Mouse (Mus musculus) intestine, embryonic 15.5 days (tissue): Measurements from ENCODE around the gene C030005K15Rik. TPM values are rescaled to one million over a fixed set of nuclear protein-coding genes. Genes with fewer than 3 reads are reported as not detected.
"Not testable (repeated sequence)": the region's sequence is repeated elsewhere in the genome, so short reads cannot be mapped to it uniquely, and the experiment has no call there.

Experiments used
- ATAC-seq: fragments of 200-750 bp; cut with Nextera tagmentation; 2 replicates; pipeline ENCODE4 v1.8.0; 2017; ENCODE audit warnings: moderate TSS enrichment, moderate library complexity
- H3K27ac ChIP-seq: fragments of 300-500 bp; sonication (generic); 2 replicates; pipeline ENCODE4 v1.5.1; 2015; ENCODE audit warnings: mild to moderate bottlenecking, inconsistent platforms
- H3K27me3 ChIP-seq: fragments of 300-500 bp; sonication (generic); replicated peaks from 2 replicates; pipeline ENCODE4 v1.6.1; 2015; ENCODE audit warnings: inconsistent platforms
- H3K36me3 ChIP-seq: fragments of 300-500 bp; sonication (generic); 2 replicates; pipeline ENCODE4 v1.6.1; 2015; ENCODE audit warnings: inconsistent platforms
- H3K4me1 ChIP-seq: fragments of 300-500 bp; sonication (generic); replicated peaks from 2 replicates; pipeline ENCODE4 v1.6.1; 2015; ENCODE audit warnings: inconsistent platforms
- H3K4me2 ChIP-seq: fragments of 300-500 bp; sonication (generic); replicated peaks from 2 replicates; pipeline ENCODE4 v1.6.1; 2015; ENCODE audit warnings: mild to moderate bottlenecking, inconsistent platforms
- H3K4me3 ChIP-seq: fragments of 300-500 bp; sonication (generic); replicated peaks from 2 replicates; pipeline ENCODE4 v1.5.1; 2015; ENCODE audit warnings: inconsistent platforms
- H3K9ac ChIP-seq: fragments of 300-500 bp; sonication (generic); 2 replicates; pipeline ENCODE4 v1.6.1; 2015; ENCODE audit warnings: inconsistent platforms
- H3K9me3 ChIP-seq: fragments of 300-500 bp; sonication (generic); 2 replicates; pipeline ENCODE4 v1.6.1; 2016; ENCODE audit warnings: inconsistent platforms
- WGBS: fragments of 180-500 bp; shearing (Covaris S2); methylation state at CpG from one replicate; pipeline ENCODE4 v1.1.7; 2015; 5-methylcytosine and 5-hydroxymethylcytosine counted together
- polyA plus RNA-seq: library from polyadenylated mRNA; unstranded; fragments of >200 nt; fragmentation: Nextera tagmentation; extraction: Ambion mirVana; gene quantifications from 2 replicates; pipeline ENCODE4 v1.2.1, GENCODE M21; 2015

C030005K15Rik gene
- not detected in 2 replicates for polyA plus RNA-seq

- not testable (repeated sequence) for H3K9me3 ChIP-seq, H3K27ac ChIP-seq, H3K4me3 ChIP-seq, H3K4me2 ChIP-seq, H3K4me1 ChIP-seq, ATAC-seq, H3K36me3 ChIP-seq, H3K27me3 ChIP-seq, H3K9ac ChIP-seq
Observed at GRCm38 (mm10) chr10:97726655-97727054, at the start of gene C030005K15Rik. Gene C030005K15Rik, minus strand, starts transcription at chr10:97726755.

GRCm38 (mm10) chr10:97768171-97768749 lies 41.7 kb upstream of the C030005K15Rik start:
- Histone ChIP-seq H3K4me3 (no peak overlapping the region), H3K9me3 (no peaks in the 10 kb centered on the region), H3K9ac (no peak overlapping the region), H3K4me2 (no peak overlapping the region), H3K36me3 (no peaks in the 10 kb centered on the region), H3K4me1 (no peaks in the 10 kb centered on the region), H3K27ac (no peak overlapping the region), H3K27me3 (no peaks in the 10 kb centered on the region)
- 64% methylated on average over 5 of the region's 5 CpGs for WGBS
- ATAC-seq = no peak

- no peaks in the 10 kb centered on the region for H3K4me1 ChIP-seq
- H3K4me2 ChIP-seq = no peak overlapping the region
- WGBS = 78% methylated on average over 4 of the region's 4 CpGs
- no peak overlapping the region for H3K9ac ChIP-seq
- no peaks in the 10 kb centered on the region for H3K9me3 ChIP-seq
- H3K36me3 ChIP-seq = no peaks in the 10 kb centered on the region
- no peaks in the 10 kb centered on the region for H3K27me3 ChIP-seq
- ATAC-seq = no peak
- H3K27ac ChIP-seq = no peak overlapping the region
- H3K4me3 ChIP-seq = no peak overlapping the region
Observed at GRCm38 (mm10) chr10:97753821-97754220, 27.3 kb upstream of the C030005K15Rik start.

GRCm38 (mm10) chr10:97747231-97747630 lies 20.7 kb upstream of the C030005K15Rik start:
- no peak for ATAC-seq
- H3K27me3 ChIP-seq = no peaks in the 10 kb centered on the region
- no peak overlapping the region for H3K4me3 ChIP-seq
- H3K9me3 ChIP-seq = no peaks in the 10 kb centered on the region
- H3K4me1 ChIP-seq = no peaks in the 10 kb centered on the region
- no peak overlapping the region for H3K27ac ChIP-seq
- H3K4me2 ChIP-seq = no peak overlapping the region
- H3K9ac ChIP-seq = no peak overlapping the region
- WGBS = 81% methylated on average over 3 of the region's 3 CpGs
- H3K36me3 ChIP-seq = no peaks in the 10 kb centered on the region

GRCm38 (mm10) chr10:97725929-97726328 lies 626 bp downstream of the C030005K15Rik start:
- no peak overlapping the region for H3K27ac ChIP-seq
- no peak for ATAC-seq
- H3K4me3 ChIP-seq = no peak overlapping the region
- H3K4me1 ChIP-seq = no peaks in the 10 kb centered on the region
- H3K4me2 ChIP-seq = no peak overlapping the region
- 28% methylated on average over 1 of the region's 1 CpGs for WGBS
- H3K27me3 ChIP-seq = no peaks in the 10 kb centered on the region
- H3K9ac ChIP-seq = no peak overlapping the region
- no peaks in the 10 kb centered on the region for H3K36me3 ChIP-seq
- H3K9me3 ChIP-seq = no peaks in the 10 kb centered on the region

GRCm38 (mm10) chr10:97722709-97723108 lies 3.8 kb downstream of the C030005K15Rik start:
- no peak overlapping the region for H3K9ac ChIP-seq
- H3K27ac ChIP-seq = no peak overlapping the region
- ATAC-seq = no peak
- H3K9me3 ChIP-seq = no peaks in the 10 kb centered on the region
- no peaks in the 10 kb centered on the region for H3K36me3 ChIP-seq
- WGBS = 96% methylated on average over 9 of the region's 9 CpGs
- no peaks in the 10 kb centered on the region for H3K4me1 ChIP-seq
- H3K4me2 ChIP-seq = no peak overlapping the region
- no peak overlapping the region for H3K4me3 ChIP-seq
- no peaks in the 10 kb centered on the region for H3K27me3 ChIP-seq

- no peaks in the 10 kb centered on the region for H3K27me3 ChIP-seq
- H3K4me2 ChIP-seq = no peak overlapping the region
- no peaks in the 10 kb centered on the region for H3K36me3 ChIP-seq
- no peak overlapping the region for H3K4me3 ChIP-seq
- 57% methylated on average over 1 of the region's 1 CpGs for WGBS
- ATAC-seq = no peak
- H3K9ac ChIP-seq = no peak overlapping the region
- no peaks in the 10 kb centered on the region for H3K4me1 ChIP-seq
- H3K27ac ChIP-seq = no peak overlapping the region
- H3K9me3 ChIP-seq = no peaks in the 10 kb centered on the region
Observed at GRCm38 (mm10) chr10:97720625-97721024, 5.9 kb downstream of the C030005K15Rik start.

- 69% methylated on average over 2 of the region's 2 CpGs for WGBS
- H3K36me3 ChIP-seq = no peaks in the 10 kb centered on the region
- no peaks in the 10 kb centered on the region for H3K27me3 ChIP-seq
- no peak overlapping the region for H3K9ac ChIP-seq
- no peak overlapping the region for H3K27ac ChIP-seq
- ATAC-seq = no peak
- H3K4me3 ChIP-seq = no peak overlapping the region
- no peaks in the 10 kb centered on the region for H3K9me3 ChIP-seq
- no peaks in the 10 kb centered on the region for H3K4me1 ChIP-seq
- H3K4me2 ChIP-seq = no peak overlapping the region
Observed at GRCm38 (mm10) chr10:97718021-97718420, 8.5 kb downstream of the C030005K15Rik start.

GRCm38 (mm10) chr10:97717233-97717632 lies 9.3 kb downstream of the C030005K15Rik start:
- Histone ChIP-seq H3K27me3 (no peaks in the 10 kb centered on the region), H3K27ac (no peak overlapping the region), H3K36me3 (no peaks in the 10 kb centered on the region), H3K9me3 (no peaks in the 10 kb centered on the region), H3K4me3 (no peak overlapping the region), H3K9ac (no peak overlapping the region), H3K4me1 (no peaks in the 10 kb centered on the region), H3K4me2 (no peak overlapping the region)
- ATAC-seq = no peak
- 79% methylated on average over 1 of the region's 1 CpGs for WGBS

GRCm38 (mm10) chr10:97715289-97715906 lies 11.2 kb downstream of the C030005K15Rik start:
- WGBS = 70% methylated on average over 3 of the region's 3 CpGs
- ATAC-seq = peak; percentile 75; the same call in 1 of the 2 replicates
- no peaks in the 10 kb centered on the region for H3K9me3 ChIP-seq

GRCm38 (mm10) chr10:97714584-97714983 lies 12.0 kb downstream of the C030005K15Rik start:
- H3K4me1 ChIP-seq = no peaks in the 10 kb centered on the region
- H3K4me2 ChIP-seq = no peak overlapping the region
- WGBS = 76% methylated on average over 4 of the region's 4 CpGs
- no peaks in the 10 kb centered on the region for H3K36me3 ChIP-seq
- H3K9ac ChIP-seq = no peak overlapping the region
- no peak overlapping the region for H3K4me3 ChIP-seq
- no peaks in the 10 kb centered on the region for H3K9me3 ChIP-seq
- H3K27me3 ChIP-seq = no peaks in the 10 kb centered on the region
- H3K27ac ChIP-seq = no peak overlapping the region
- no peak for ATAC-seq

More at GRCm38 (mm10) chr10:97715289-97715906, 11.2 kb downstream of the C030005K15Rik start:
- H3K27me3 ChIP-seq = no peaks in the 10 kb centered on the region
- no peak overlapping the region for H3K27ac ChIP-seq
- no peaks in the 10 kb centered on the region for H3K36me3 ChIP-seq
- H3K4me2 ChIP-seq = no peak overlapping the region
- no peak overlapping the region for H3K4me3 ChIP-seq
- no peaks in the 10 kb centered on the region for H3K4me1 ChIP-seq
- no peak overlapping the region for H3K9ac ChIP-seq

- H3K27me3 ChIP-seq = no peaks in the 10 kb centered on the region
- no peak overlapping the region for H3K4me2 ChIP-seq
- no peak overlapping the region for H3K27ac ChIP-seq
- H3K4me3 ChIP-seq = no peak overlapping the region
- peak; percentile 45; the same call in 1 of the 2 replicates for ATAC-seq
- WGBS = 3% methylated on average over 5 of the region's 5 CpGs
- no peaks in the 10 kb centered on the region for H3K36me3 ChIP-seq
- no peaks in the 10 kb centered on the region for H3K9me3 ChIP-seq
- no peaks in the 10 kb centered on the region for H3K4me1 ChIP-seq
- no peak overlapping the region for H3K9ac ChIP-seq
Observed at GRCm38 (mm10) chr10:97712687-97713086, 13.9 kb downstream of the C030005K15Rik start.

GRCm38 (mm10) chr10:97704562-97704961 lies 22.0 kb downstream of the C030005K15Rik start:
- ATAC-seq = no peak
- H3K9me3 ChIP-seq = no peaks in the 10 kb centered on the region

More at GRCm38 (mm10) chr10:97704562-97704961, 22.0 kb downstream of the C030005K15Rik start:
- Histone ChIP-seq H3K36me3 (no peaks in the 10 kb centered on the region), H3K4me1 (no peaks in the 10 kb centered on the region), H3K4me3 (no peak overlapping the region), H3K9ac (no peak overlapping the region), H3K27ac (no peak overlapping the region), H3K4me2 (no peak overlapping the region), H3K27me3 (no peaks in the 10 kb centered on the region)
- 48% methylated on average over 1 of the region's 1 CpGs for WGBS
